Mouse (Mus musculus): ENCODE measurements around the gene Fbxo24.
"Not testable (repeated sequence)": the region's sequence is repeated elsewhere in the genome, so short reads cannot be mapped to it uniquely, and the experiment has no call there.

DNA sequence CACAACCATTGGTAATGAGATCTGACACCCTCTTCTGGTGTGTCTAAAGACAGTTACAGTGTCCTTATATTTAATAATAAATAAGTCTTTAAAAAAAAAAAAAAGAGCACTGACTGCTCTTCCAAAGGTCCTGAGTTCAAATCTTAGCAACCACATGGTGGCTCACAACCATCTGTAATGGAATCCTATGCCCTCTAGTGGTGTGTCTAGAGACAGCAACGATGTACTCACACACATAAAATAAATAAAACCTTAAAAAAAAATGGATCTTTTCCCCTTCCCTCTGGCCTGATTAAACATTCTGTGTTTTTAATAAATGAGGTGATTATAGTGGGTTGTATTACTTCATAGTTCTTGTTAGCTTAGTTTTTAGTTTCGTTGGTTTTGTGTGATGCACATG, 13.9 kb downstream of the Fbxo24 start:
- not testable (repeated sequence) for TF ChIP-seq CTCF (IDR thresholded peaks at IDR 0.05; ENCODE audit: extremely low read depth, insufficient read depth, insufficient read length, insufficient replicate concordance); POLR2A (IDR thresholded peaks at IDR 0.05; ENCODE audit: low read depth, low read length)

All from spleen, adult 2 months (tissue).